Mouse (Mus musculus): ENCODE results near the gene Gm6169. TPM values are rescaled to one million over a fixed set of nuclear protein-coding genes. Genes with fewer than 3 reads are reported as not detected.

Gm6169 gene
- polyA plus RNA-seq (2012; rRNA removed), result 0.45 and 0.47 TPM in 2 replicates

DNA sequence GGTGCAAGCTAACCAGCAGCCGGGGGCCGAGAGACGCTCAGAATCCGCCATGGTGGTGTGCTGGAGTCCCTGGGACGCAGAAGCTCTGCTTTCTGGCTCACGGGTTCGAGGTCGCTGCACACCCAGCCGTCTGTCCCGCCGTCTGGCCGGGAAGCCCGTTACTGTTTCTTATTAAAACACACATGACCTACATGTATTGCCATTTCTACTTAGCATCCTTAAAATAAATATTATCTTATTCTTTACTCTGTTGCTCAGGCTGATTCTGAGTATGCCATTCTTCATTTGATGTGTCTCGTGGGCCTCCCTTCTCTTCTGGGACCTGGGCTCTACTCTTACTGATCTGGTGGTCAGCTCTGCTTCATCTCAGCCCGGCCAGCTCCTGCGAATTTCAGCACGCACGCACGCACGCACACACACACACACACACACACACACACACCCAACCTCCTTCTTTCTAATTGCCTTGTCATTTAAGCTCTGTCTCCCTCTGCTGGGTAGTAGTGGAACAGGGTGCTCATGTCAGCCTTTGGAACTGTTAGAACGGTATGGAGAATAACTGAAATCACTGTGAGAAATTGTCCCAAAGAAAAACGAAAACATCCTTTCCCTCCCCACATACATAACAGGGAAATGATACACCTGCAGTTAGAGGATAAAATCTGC, at the start of gene Gm6169:
Gm6169 (minus strand) TSS at position 51 of the 666 bp plus-strand sequence.

DNA sequence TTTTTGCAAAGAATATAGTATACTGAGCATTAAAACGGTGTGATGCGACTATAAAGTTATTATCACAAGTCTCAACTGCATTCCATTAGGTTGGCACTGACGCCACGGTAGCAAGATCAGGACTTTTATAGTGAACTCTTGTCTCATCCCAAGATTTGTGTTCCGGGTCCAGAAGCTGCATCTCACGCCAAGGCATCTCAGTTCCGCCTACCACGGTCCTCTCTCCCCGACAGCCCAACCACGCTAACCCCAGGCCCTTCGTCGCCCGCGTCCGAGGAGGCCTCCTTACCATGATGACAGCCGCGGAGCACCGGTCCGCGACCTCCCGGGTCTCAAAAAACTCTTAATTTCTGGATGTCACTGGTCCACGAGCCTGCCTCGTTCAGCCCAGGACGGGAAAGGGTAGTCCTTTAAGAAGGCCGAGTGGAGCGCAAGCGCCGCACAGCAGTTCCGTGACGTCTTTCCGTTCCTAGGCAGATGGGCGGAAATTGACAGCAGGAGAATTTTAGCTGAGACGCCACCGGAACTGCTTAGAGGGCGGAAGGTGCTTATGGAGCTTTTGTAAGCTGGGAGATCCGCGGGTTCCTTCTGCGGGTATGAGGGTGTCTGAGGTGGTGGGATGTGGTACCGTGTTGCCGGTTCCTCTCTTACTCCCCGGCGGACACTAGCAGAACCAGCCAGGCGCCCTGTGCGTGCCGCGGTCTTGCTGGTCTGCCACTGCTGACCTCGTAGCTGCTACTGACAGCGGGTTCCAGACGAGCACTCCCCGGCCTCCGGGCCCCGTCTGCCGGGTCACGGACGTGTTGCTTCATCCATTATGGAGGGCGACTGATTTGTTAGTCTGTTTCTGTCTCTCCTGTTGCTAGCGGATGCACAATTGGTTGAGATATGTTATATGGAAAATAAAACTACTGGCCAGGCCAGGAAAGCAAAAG, 38.7 kb upstream of the Gm6169 start, which contains the start of the genes Gfm2 and Nsa2:
Gfm2 (plus strand) TSS at position 472 of the 935 bp plus-strand sequence.
Nsa2 (minus strand) TSS at position 472 of the 935 bp plus-strand sequence.

DNA sequence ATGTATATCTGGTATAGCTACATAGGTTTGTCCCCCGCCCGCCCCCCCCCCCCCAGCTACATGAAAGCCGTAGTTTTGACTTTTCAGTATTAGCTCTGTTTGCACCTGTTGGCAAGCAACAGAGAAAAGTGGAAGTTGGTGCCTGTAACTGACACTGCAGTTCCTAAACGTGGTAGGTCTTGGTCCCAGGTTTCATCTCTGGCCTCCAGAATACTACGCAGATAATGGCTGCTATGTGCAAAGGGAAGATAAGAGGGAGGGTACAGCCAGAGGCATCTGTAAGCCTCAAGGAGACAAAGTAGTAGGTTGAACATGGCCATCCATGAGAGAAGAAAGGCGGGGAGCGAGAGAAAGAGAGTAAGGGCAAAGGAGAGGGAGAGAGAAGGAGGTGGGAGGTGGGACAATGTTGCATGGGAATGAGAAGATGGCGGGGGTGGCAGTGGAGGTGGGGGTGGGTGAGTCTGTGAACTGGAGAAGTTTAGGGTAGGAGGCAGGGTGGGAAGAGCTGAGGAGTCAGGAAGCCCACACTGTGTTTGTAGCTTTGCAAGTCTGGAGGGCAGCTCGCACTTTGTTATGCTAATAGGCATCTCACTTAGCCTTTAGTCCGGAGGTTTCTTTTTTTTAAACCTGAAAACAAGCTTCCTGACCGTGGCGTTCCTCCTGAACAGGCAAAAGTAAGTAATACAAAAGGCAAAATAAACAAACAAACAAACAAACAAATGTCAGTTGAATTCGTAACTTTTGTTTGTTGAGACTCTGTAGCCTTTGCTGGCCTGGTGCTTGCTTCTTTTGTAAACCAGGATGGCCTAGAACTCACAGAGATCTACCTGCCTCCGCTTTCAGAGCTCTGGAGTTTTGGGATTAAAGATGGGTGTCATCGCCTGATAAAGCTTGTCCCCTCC, 32.1 kb downstream of the Gm6169 start, which contains the start of gene Fam169a:
Fam169a (plus strand) TSS at position 638 of the 902 bp plus-strand sequence.

Other genes starting within 250 kb of the Gm6169 start
- 0.32 and 0.36 TPM in 2 replicates for gene Gcnt4, start 174.5 kb downstream of the Gm6169 start, polyA plus RNA-seq (2012; rRNA removed)
- not detected in 2 replicates for gene 1700029F12Rik, start 64.9 kb downstream of the Gm6169 start, polyA plus RNA-seq (2012; rRNA removed)
- 18.7 and 21.0 TPM in 2 replicates for gene Fam169a, start 32.0 kb downstream of the Gm6169 start, polyA plus RNA-seq (2012; rRNA removed)
- gene Gfm2, start 38.7 kb upstream of the Gm6169 start, polyA plus RNA-seq (2012; rRNA removed), result 29.9 and 33.7 TPM in 2 replicates
- gene Nsa2, start 38.7 kb upstream of the Gm6169 start, polyA plus RNA-seq (2012; rRNA removed), result 79.6 and 83.8 TPM in 2 replicates
- 36.9 and 38.6 TPM in 2 replicates for gene Hexb, start 99.1 kb upstream of the Gm6169 start, polyA plus RNA-seq (2012; rRNA removed)
- 319 and 378 TPM in 2 replicates for gene Enc1, start 141.9 kb upstream of the Gm6169 start, polyA plus RNA-seq (2012; rRNA removed)

All from central nervous system, embryonic 18 days (tissue).